Mouse (Mus musculus): ENCODE results near the gene Lmna. TPM values are rescaled to one million over a fixed set of nuclear protein-coding genes. Genes with fewer than 3 reads are reported as not detected.

Lmna gene
- polyA plus RNA-seq, 1 experiment from 2014 or later, result 27.6 TPM

- 81% methylated on average over 8 of the region's 8 CpGs for WGBS
- H3K9me3 ChIP-seq, result no peaks in the 10 kb centered on the region
These were observed 63.2 kb downstream of the Lmna start for GRCm38 (mm10) chr3:88446471-88447123.

DNA sequence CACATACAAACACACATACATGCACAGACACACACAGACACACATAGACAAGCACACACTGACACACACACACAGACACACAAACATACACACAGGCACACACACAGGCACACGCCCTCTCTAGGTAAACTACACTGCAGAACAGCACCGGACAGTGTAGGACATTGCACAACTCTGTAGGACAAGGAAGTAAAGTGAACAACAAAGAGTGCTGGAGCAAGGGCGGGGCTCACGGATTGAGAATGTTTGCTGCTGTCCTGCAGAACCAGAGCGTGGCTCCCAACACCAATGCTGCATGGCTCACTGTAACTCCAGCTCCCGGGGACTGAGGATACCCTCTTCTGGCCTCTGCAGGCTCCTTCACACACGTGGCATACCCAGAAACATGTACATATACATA, 66.9 kb downstream of the Lmna start:
- Histone ChIP-seq H3K36me3 (peaks cover 14% of the 10 kb centered on the region), H3K27me3 (replicated peaks) (0 out of 2 replicates have a peak, but pooled peaks cover 4% of the 10 kb centered on the region), H3K27ac (no peak overlapping the region), H3K9ac (no peak overlapping the region), H3K4me1 (0 out of 2 replicates have a peak, but pooled peaks cover 7% of the 10 kb centered on the region), H3K4me3 (no peak overlapping the region), H3K9me3 (no peaks in the 10 kb centered on the region), H3K4me2 (replicated peaks) (no peak overlapping the region)
- no peak for ATAC-seq (ENCODE audit: low FRiP score, low read depth)
- WGBS, result 77% methylated on average over 7 of the region's 7 CpGs

More at GRCm38 (mm10) chr3:88446471-88447123, 63.2 kb downstream of the Lmna start:
- Histone ChIP-seq H3K27me3 (replicated peaks) (no peaks in the 10 kb centered on the region), H3K4me2 (replicated peaks) (no peak overlapping the region), H3K27ac (no peak overlapping the region), H3K36me3 (peaks cover 19% of the 10 kb centered on the region), H3K4me3 (no peak overlapping the region), H3K4me1 (peaks cover 5% of the 10 kb centered on the region; the same call in 1 of the 2 replicates), H3K9ac (no peak overlapping the region)
- ATAC-seq (ENCODE audit: low FRiP score, low read depth), result no peak

DNA sequence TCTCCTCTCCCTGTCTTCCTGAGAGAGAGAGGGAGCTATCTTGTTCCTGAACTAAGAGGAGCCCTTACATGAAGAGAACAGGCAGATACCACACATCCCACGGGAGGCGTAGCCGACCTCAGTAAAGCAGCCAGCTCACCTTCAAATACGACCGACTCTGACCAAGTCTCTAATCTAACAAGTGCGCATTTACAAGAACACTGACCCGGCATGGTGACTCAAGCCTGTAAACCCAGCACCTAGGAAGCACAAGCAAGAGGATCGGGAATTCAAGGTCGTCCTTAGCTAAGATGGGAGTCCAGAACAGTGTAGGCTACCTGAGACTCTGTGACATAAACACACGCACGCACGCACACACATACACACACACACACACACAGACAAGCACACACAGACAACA, 67.3 kb downstream of the Lmna start:
- ATAC-seq (ENCODE audit: low FRiP score, low read depth), result no peak
- H3K27me3 ChIP-seq (replicated peaks), result 0 out of 2 replicates have a peak, but pooled peaks cover 4% of the 10 kb centered on the region
- no peak overlapping the region for H3K4me3 ChIP-seq
- no peaks in the 10 kb centered on the region for H3K9me3 ChIP-seq
- WGBS, result 81% methylated on average over 12 of the region's 12 CpGs
- no peak overlapping the region for H3K9ac ChIP-seq
- H3K36me3 ChIP-seq, result peaks cover 13% of the 10 kb centered on the region
- H3K4me2 ChIP-seq (replicated peaks), result no peak overlapping the region
- H3K4me1 ChIP-seq, result 0 out of 2 replicates have a peak, but pooled peaks cover 10% of the 10 kb centered on the region
- H3K27ac ChIP-seq, result no peak overlapping the region

DNA sequence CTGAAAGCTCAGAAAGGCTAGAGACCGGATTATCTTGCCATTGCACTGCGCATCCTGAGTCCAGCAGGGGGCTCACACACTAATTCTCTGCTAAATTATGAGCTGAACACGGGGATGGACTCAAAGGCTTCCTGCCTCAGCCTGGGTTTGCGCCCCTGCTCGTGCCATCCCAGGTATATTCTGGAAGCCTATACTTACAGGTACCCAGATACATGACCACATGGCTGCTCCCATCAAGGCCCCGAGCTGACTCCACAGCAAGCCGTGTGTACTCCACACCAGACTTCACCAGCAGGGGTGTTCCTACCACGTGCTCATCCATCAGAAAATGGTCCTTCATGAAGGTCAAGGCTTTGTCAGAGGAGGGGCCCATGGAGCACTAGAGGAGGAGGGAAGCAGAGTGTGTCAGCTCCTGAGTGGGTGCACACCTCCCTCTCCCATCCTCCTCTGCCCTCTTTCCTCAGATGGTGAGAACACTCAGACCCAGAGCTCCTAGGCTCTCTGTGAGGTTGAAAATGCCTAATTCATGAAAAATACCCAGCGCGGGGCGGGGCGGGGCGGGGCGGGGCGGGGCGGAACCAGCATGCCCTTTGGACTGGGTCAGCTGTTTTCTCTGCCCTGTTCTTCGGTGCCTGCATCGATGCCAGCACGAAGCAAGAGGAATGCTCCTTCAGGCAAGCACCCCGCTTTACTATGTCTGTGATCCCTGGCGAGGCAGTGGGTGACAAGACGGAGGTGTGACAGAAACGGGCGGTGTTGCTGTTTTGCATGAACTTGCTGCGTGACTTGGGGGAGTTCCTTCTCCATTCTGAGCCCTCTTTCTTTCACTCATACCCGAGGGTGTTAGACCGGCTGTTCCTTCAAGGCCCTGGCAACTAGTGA, 69.0 kb downstream of the Lmna start:
- no peak overlapping the region for H3K27ac ChIP-seq
- peaks cover 18% of the 10 kb centered on the region for H3K4me1 ChIP-seq
- no peaks in the 10 kb centered on the region for H3K9me3 ChIP-seq
- no peak for ATAC-seq (ENCODE audit: low FRiP score, low read depth)
- 20% methylated on average over 27 of the region's 27 CpGs for WGBS
- 0 out of 2 replicates have a peak, but pooled peaks cover 4% of the 10 kb centered on the region for H3K27me3 ChIP-seq (replicated peaks)
- peaks cover 15% of the 10 kb centered on the region for H3K36me3 ChIP-seq
- peak overlapping the region; percentile 42 for H3K4me2 ChIP-seq (replicated peaks)
- H3K4me3 ChIP-seq, result no peak overlapping the region
- 0 out of 2 replicates have a peak overlapping the region, but pooled peaks have one; percentile 10 for H3K9ac ChIP-seq

DNA sequence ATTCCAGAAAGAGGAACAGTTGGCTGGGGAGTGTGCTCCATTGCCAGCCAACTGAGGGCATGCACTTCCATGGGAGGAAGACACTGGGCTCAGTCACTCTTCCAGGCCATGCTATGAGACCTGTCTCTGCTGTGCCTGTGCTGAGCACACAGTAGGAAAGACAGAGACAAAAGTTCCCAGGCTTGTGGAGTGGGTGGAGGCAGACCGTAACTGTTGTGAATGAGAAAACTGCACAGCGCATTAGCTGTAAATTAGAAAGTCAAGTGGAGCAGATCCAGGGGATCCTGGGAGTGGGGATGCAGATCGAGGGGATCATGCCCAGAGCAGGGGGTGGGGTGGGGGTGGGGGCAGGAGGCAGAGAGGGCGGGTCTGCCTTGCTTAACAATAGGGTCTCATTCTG, 70.2 kb downstream of the Lmna start:
- Histone ChIP-seq H3K27me3 (replicated peaks) (0 out of 2 replicates have a peak, but pooled peaks cover 4% of the 10 kb centered on the region), H3K36me3 (peaks cover 21% of the 10 kb centered on the region), H3K9me3 (no peaks in the 10 kb centered on the region), H3K4me2 (replicated peaks) (no peak overlapping the region), H3K27ac (no peak overlapping the region), H3K4me1 (peaks cover 18% of the 10 kb centered on the region), H3K9ac (no peak overlapping the region), H3K4me3 (no peak overlapping the region)
- WGBS, result 42% methylated on average over 4 of the region's 4 CpGs
- no peak for ATAC-seq (ENCODE audit: low FRiP score, low read depth)

- WGBS, result 78% methylated on average over 10 of the region's 10 CpGs
- peaks cover 18% of the 10 kb centered on the region for H3K4me1 ChIP-seq
- H3K4me2 ChIP-seq (replicated peaks), result peak overlapping the region; percentile 57
- no peak overlapping the region for H3K4me3 ChIP-seq
- H3K9ac ChIP-seq, result 0 out of 2 replicates have a peak overlapping the region, but pooled peaks have one; percentile 41
- H3K27ac ChIP-seq, result no peak overlapping the region
- no peaks in the 10 kb centered on the region for H3K9me3 ChIP-seq
- 0 out of 2 replicates have a peak, but pooled peaks cover 4% of the 10 kb centered on the region for H3K27me3 ChIP-seq (replicated peaks)
- peaks cover 21% of the 10 kb centered on the region for H3K36me3 ChIP-seq
- ATAC-seq (ENCODE audit: low FRiP score, low read depth), result no peak
These were observed 72.3 kb downstream of the Lmna start for GRCm38 (mm10) chr3:88437454-88437853.

DNA sequence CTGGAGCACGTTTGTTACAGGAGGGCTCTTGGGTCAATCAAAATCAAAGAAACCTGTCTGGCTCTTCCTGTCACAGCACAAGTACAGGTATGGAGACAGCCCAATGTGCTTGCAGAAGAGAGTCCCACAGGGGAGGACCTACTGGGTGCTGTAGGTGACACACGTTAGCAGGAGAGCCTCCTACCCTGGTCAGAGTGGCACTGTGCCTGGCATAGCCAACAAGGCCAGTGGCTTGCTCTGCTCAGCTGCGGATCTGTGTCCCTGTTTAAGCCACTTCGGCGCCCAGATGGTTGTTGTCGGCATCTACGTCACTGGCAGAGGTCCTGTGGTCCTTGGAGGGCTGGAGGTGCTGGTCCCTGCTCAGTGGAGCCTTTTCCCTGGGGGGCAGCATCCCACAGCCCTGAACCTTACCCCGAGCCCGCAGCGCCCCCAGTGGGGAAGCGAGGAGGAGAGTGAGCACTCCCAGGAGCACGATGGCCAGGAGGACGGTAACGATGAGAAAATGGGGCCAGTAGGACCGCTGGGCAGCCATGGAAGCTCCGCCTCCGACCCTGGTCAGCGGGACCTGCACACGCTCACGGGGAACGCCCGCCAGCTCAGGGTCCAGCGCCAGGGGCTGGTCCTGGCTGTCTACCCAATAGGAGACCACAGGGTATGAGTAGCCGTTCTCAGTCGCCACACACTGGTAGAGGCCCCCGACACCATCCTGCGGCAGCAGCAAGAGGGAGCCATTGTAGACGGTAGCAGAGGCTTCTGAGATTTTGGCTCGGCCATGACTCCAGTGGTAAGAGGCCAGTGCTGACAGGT, 73.2 kb downstream of the Lmna start:
- Histone ChIP-seq H3K27ac (no peak overlapping the region), H3K9me3 (no peaks in the 10 kb centered on the region), H3K36me3 (peaks cover 21% of the 10 kb centered on the region), H3K9ac (peak overlapping the region; percentile 41), H3K4me2 (replicated peaks) (peak overlapping the region; percentile 57), H3K4me3 (peak overlapping the region; percentile 25), H3K4me1 (peaks cover 18% of the 10 kb centered on the region), H3K27me3 (replicated peaks) (0 out of 2 replicates have a peak, but pooled peaks cover 4% of the 10 kb centered on the region)
- WGBS, result 8% methylated on average over 29 of the region's 29 CpGs
- peak; percentile 77 for ATAC-seq (ENCODE audit: low FRiP score, low read depth)

DNA sequence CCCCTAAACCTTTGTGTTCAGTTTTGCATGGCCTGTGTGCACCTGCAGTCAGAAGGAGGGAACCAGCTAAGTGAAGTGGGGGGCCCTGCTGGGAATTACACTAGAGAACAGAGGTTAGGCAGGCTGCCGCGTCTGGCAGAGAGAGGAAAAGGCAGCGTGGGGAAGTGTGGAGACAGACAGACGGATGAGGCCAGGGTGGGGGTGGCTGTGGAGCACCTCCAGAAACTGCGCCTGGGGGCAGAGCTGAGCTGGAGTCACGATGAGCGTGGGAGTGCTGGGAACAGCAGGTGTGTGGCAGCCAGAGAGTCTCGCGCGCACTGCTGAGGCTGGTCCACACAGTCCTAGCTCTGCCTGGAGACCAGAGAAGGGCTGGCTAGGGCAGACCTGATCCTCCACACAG, 74.2 kb downstream of the Lmna start:
- no peaks in the 10 kb centered on the region for H3K9me3 ChIP-seq
- 0 out of 2 replicates have a peak, but pooled peaks cover 4% of the 10 kb centered on the region for H3K27me3 ChIP-seq (replicated peaks)
- H3K36me3 ChIP-seq, result peaks cover 21% of the 10 kb centered on the region
- no peak overlapping the region for H3K27ac ChIP-seq
- H3K4me2 ChIP-seq (replicated peaks), result no peak overlapping the region
- peaks cover 12% of the 10 kb centered on the region for H3K4me1 ChIP-seq
- no peak overlapping the region for H3K9ac ChIP-seq
- ATAC-seq (ENCODE audit: low FRiP score, low read depth), result no peak
- no peak overlapping the region for H3K4me3 ChIP-seq
- 65% methylated on average over 10 of the region's 10 CpGs for WGBS

MicroRNA genes within 50 kb of the gene (microRNA counts, 519-probe panel; counts per million panel counts)
- microRNA mmu-miR-1905, result 342 counts per million, percentile 67 among the panel's probes with 10 or more counts

Small RNAs within 50 kb of the gene (microRNA-seq; reads per million reads assigned to microRNA genes)
- gene Mir1905, result not detected
- not detected for gene Mir7011

Other genes starting within 250 kb of the Lmna start
- 0.27 TPM in 1 of 2 replicates, not detected in the other for gene Gm38392, start 222.7 kb downstream of the Lmna start, polyA plus RNA-seq (2016; fragmentation: Nextera tagmentation; extraction: Ambion mirVana)
- 9.4 and 12.9 TPM in 2 replicates for gene Tsacc, start 213.0 kb downstream of the Lmna start, polyA plus RNA-seq (2016; fragmentation: Nextera tagmentation; extraction: Ambion mirVana)
- gene Cct3, start 212.8 kb downstream of the Lmna start, polyA plus RNA-seq (2016; fragmentation: Nextera tagmentation; extraction: Ambion mirVana), result 593 and 606 TPM in 2 replicates
- gene Glmp, start 184.9 kb downstream of the Lmna start, polyA plus RNA-seq (2016; fragmentation: Nextera tagmentation; extraction: Ambion mirVana), result 116 and 131 TPM in 2 replicates
- 1.6 and 2.0 TPM in 2 replicates for gene Tmem79, start 173.8 kb downstream of the Lmna start, polyA plus RNA-seq (2016; fragmentation: Nextera tagmentation; extraction: Ambion mirVana)
- 78.4 and 80.5 TPM in 2 replicates for gene Smg5, start 173.7 kb downstream of the Lmna start, polyA plus RNA-seq (2016; fragmentation: Nextera tagmentation; extraction: Ambion mirVana)
- 2.0 and 2.3 TPM in 2 replicates for gene Paqr6, start 145.4 kb downstream of the Lmna start, polyA plus RNA-seq (2016; fragmentation: Nextera tagmentation; extraction: Ambion mirVana)
- gene Bglap3, start 137.2 kb downstream of the Lmna start, polyA plus RNA-seq (2016; fragmentation: Nextera tagmentation; extraction: Ambion mirVana), result not detected in 2 replicates
- gene Bglap2, start 131.3 kb downstream of the Lmna start, polyA plus RNA-seq (2016; fragmentation: Nextera tagmentation; extraction: Ambion mirVana), result not detected in 2 replicates
- gene Bglap, start 125.5 kb downstream of the Lmna start, polyA plus RNA-seq (2016; fragmentation: Nextera tagmentation; extraction: Ambion mirVana), result not detected in 2 replicates
- 75.9 and 79.7 TPM in 2 replicates for gene Pmf1, start 99.6 kb downstream of the Lmna start, polyA plus RNA-seq (2016; fragmentation: Nextera tagmentation; extraction: Ambion mirVana)
- gene Slc25a44, start 84.8 kb downstream of the Lmna start, polyA plus RNA-seq (2016; fragmentation: Nextera tagmentation; extraction: Ambion mirVana), result 24.1 and 28.0 TPM in 2 replicates
- 13.6 and 15.3 TPM in 2 replicates for gene Sema4a, start 48.8 kb downstream of the Lmna start, polyA plus RNA-seq (2016; fragmentation: Nextera tagmentation; extraction: Ambion mirVana)
- 41.9 and 43.3 TPM in 2 replicates for gene Mex3a, start 22.4 kb upstream of the Lmna start, polyA plus RNA-seq (2016; fragmentation: Nextera tagmentation; extraction: Ambion mirVana)
- gene Rab25, start 38.3 kb upstream of the Lmna start, polyA plus RNA-seq (2016; fragmentation: Nextera tagmentation; extraction: Ambion mirVana), result 0.29 and 0.57 TPM in 2 replicates
- gene Lamtor2, start 43.1 kb upstream of the Lmna start, polyA plus RNA-seq (2016; fragmentation: Nextera tagmentation; extraction: Ambion mirVana), result 143 and 145 TPM in 2 replicates
- 60.0 and 61.6 TPM in 2 replicates for gene Ubqln4, start 43.8 kb upstream of the Lmna start, polyA plus RNA-seq (2016; fragmentation: Nextera tagmentation; extraction: Ambion mirVana)
- gene Ssr2, start 65.9 kb upstream of the Lmna start, polyA plus RNA-seq (2016; fragmentation: Nextera tagmentation; extraction: Ambion mirVana), result 149 and 157 TPM in 2 replicates
- gene Arhgef2, start 96.0 kb upstream of the Lmna start, polyA plus RNA-seq (2016; fragmentation: Nextera tagmentation; extraction: Ambion mirVana), result 186 TPM in 2 replicates
- gene Rxfp4, start 143.2 kb upstream of the Lmna start, polyA plus RNA-seq (2016; fragmentation: Nextera tagmentation; extraction: Ambion mirVana), result not detected in 2 replicates
- 120 and 124 TPM in 2 replicates for gene Khdc4, start 175.8 kb upstream of the Lmna start, polyA plus RNA-seq (2016; fragmentation: Nextera tagmentation; extraction: Ambion mirVana)
- 44.6 and 49.1 TPM in 2 replicates for gene Rit1, start 206.9 kb upstream of the Lmna start, polyA plus RNA-seq (2016; fragmentation: Nextera tagmentation; extraction: Ambion mirVana)

All from neural tube, embryonic 12.5 days (tissue).